Mouse (Mus musculus): ENCODE data around the gene Xkrx. TPM values are rescaled to one million over a fixed set of nuclear protein-coding genes. Genes with fewer than 3 reads are reported as not detected.
A peak's percentile ranks its signal among the peaks of the same experiment; 100 is the strongest.

The Xkrx gene
- polyA plus RNA-seq, 1 experiment from 2014 or later, result 0.21 TPM

DNA sequence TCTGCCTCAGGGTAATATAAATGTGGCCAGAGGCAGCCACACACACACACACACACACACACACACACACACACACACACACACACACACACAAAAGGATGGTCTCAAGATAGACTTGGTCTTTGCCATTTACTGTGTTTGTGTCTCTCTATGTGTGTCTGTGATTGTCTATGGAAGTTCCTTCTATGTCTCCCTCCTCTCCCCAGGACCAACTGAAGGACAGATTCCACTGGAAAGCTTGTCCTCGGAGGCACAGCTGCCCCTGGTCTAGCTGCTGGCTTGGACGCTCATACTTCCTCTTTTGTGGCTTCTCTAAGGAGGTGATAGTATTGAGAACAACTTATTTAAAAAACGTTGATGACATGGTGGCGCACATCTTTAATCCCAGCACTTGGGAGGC is 1.6 kb upstream of the Xkrx start:
- no peak for ATAC-seq (replicated peaks; ENCODE audit: low FRiP score, low read depth)
- TF ChIP-seq CTCF (IDR thresholded peaks at IDR 0.05; ENCODE audit: low read depth), result no peak
- Histone ChIP-seq H3K36me3 (ENCODE audit: insufficient read depth, low read length) (no peaks in the 10 kb centered on the region), H3K27ac (no peak overlapping the region), H3K4me1 (replicated peaks; ENCODE audit: insufficient read depth, low read length) (no peaks in the 10 kb centered on the region), H3K27me3 (ENCODE audit: insufficient read depth, low read length) (no peaks in the 10 kb centered on the region), H3K4me2 (ENCODE audit: low read length) (no peak overlapping the region), H3K9ac (ENCODE audit: low read depth, low read length) (no peak overlapping the region), H3K4me3 (replicated peaks; ENCODE audit: low read depth, low read length) (no peak overlapping the region), H3K9me3 (replicated peaks; ENCODE audit: low read length) (no peaks in the 10 kb centered on the region)
- 54% methylated on average over 4 of the region's 4 CpGs for WGBS
- no peak for DNase-seq (ENCODE audit: low spot score)

DNA sequence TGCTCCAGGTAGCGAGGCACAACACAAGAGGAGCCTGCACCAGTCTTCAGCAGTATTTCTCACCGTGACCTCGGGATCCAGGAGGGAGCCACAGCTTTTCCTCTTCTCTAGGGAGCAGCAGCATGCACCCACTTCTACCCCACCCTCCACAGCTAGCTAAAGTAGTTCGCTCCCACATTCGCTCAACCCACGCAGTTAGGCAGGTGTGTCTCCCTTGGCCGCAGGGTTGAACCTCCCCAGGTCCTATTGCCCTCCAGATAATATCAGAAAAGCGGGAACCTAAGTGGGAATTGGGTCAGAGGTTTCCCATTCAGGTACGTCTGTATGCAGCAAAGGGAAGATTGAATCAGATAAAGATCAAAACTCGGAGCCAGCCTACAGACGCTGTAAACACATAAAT is 950 bp upstream of the Xkrx start:
- no peaks in the 10 kb centered on the region for H3K4me1 ChIP-seq (replicated peaks; ENCODE audit: insufficient read depth, low read length)
- H3K27me3 ChIP-seq (ENCODE audit: insufficient read depth, low read length), result no peaks in the 10 kb centered on the region
- H3K36me3 ChIP-seq (ENCODE audit: insufficient read depth, low read length), result no peaks in the 10 kb centered on the region
- H3K4me2 ChIP-seq (ENCODE audit: low read length), result peak overlapping the region; percentile 46
- 21% methylated on average over 11 of the region's 11 CpGs for WGBS
- no peak overlapping the region for H3K27ac ChIP-seq
- no peaks in the 10 kb centered on the region for H3K9me3 ChIP-seq (replicated peaks; ENCODE audit: low read length)
- DNase-seq (ENCODE audit: low spot score) (no peak), ATAC-seq (replicated peaks; ENCODE audit: low FRiP score, low read depth) (no peak)
- no peak for TF ChIP-seq CTCF (IDR thresholded peaks at IDR 0.05; ENCODE audit: low read depth)
- no peak overlapping the region for H3K9ac ChIP-seq (ENCODE audit: low read depth, low read length)
- no peak overlapping the region for H3K4me3 ChIP-seq (replicated peaks; ENCODE audit: low read depth, low read length)

DNA sequence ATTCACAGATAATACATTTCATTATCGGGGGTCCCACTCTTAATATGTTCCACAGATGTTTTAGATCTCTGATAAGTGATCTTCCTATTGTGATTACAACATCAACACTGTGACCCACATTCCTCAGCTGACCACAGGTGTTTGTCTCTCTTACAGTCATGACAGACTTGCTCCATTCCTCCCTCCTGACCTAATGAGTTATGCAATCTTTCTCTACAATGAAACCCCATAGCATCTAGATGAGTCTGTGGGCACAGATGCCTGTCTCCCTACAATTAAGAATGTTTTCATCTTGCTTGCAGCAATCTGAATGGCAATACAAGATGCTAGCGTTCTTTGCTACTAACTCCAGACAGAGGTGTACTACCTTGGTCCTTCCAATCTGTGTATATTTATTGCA is 1.4 kb downstream of the Xkrx start:
- WGBS, result 84% methylated on average over 2 of the region's 2 CpGs

GRCm38 (mm10) chrX:134158151-134158550 is 3.7 kb downstream of the Xkrx start:
- Histone ChIP-seq H3K27me3 (ENCODE audit: insufficient read depth, low read length) (no peaks in the 10 kb centered on the region), H3K9ac (ENCODE audit: low read depth, low read length) (no peak overlapping the region), H3K9me3 (replicated peaks; ENCODE audit: low read length) (no peaks in the 10 kb centered on the region), H3K4me2 (ENCODE audit: low read length) (no peak overlapping the region), H3K4me1 (replicated peaks; ENCODE audit: insufficient read depth, low read length) (no peaks in the 10 kb centered on the region), H3K36me3 (ENCODE audit: insufficient read depth, low read length) (no peaks in the 10 kb centered on the region), H3K27ac (no peak overlapping the region), H3K4me3 (replicated peaks; ENCODE audit: low read depth, low read length) (no peak overlapping the region)
- no peak for DNase-seq (ENCODE audit: low spot score)
- TF ChIP-seq CTCF (IDR thresholded peaks at IDR 0.05; ENCODE audit: low read depth), result no peak
- WGBS, result 40% methylated on average over 7 of the region's 7 CpGs
- ATAC-seq (replicated peaks; ENCODE audit: low FRiP score, low read depth), result no peak

More for the DNA sequence above, 1.4 kb downstream of the Xkrx start:
- Histone ChIP-seq H3K9me3 (replicated peaks; ENCODE audit: low read length) (no peaks in the 10 kb centered on the region), H3K4me1 (replicated peaks; ENCODE audit: insufficient read depth, low read length) (no peaks in the 10 kb centered on the region), H3K36me3 (ENCODE audit: insufficient read depth, low read length) (no peaks in the 10 kb centered on the region), H3K27me3 (ENCODE audit: insufficient read depth, low read length) (no peaks in the 10 kb centered on the region), H3K4me2 (ENCODE audit: low read length) (no peak overlapping the region), H3K9ac (ENCODE audit: low read depth, low read length) (no peak overlapping the region), H3K27ac (no peak overlapping the region), H3K4me3 (replicated peaks; ENCODE audit: low read depth, low read length) (no peak overlapping the region)
- ATAC-seq (replicated peaks; ENCODE audit: low FRiP score, low read depth), result no peak
- no peak for DNase-seq (ENCODE audit: low spot score)
- no peak for TF ChIP-seq CTCF (IDR thresholded peaks at IDR 0.05; ENCODE audit: low read depth)

- no peaks in the 10 kb centered on the region for H3K4me1 ChIP-seq (replicated peaks; ENCODE audit: insufficient read depth, low read length)
- TF ChIP-seq CTCF (IDR thresholded peaks at IDR 0.05; ENCODE audit: low read depth), result no peak
- 88% methylated on average over 4 of the region's 4 CpGs for WGBS
Observed at GRCm38 (mm10) chrX:134141986-134142385, 19.9 kb downstream of the Xkrx start.

GRCm38 (mm10) chrX:134141551-134141950 is 20.3 kb downstream of the Xkrx start:
- Histone ChIP-seq H3K4me2 (ENCODE audit: low read length) (no peak overlapping the region), H3K36me3 (ENCODE audit: insufficient read depth, low read length) (no peaks in the 10 kb centered on the region), H3K27me3 (ENCODE audit: insufficient read depth, low read length) (no peaks in the 10 kb centered on the region), H3K27ac (no peak overlapping the region), H3K4me1 (replicated peaks; ENCODE audit: insufficient read depth, low read length) (no peaks in the 10 kb centered on the region), H3K9me3 (replicated peaks; ENCODE audit: low read length) (no peaks in the 10 kb centered on the region), H3K9ac (ENCODE audit: low read depth, low read length) (no peak overlapping the region), H3K4me3 (replicated peaks; ENCODE audit: low read depth, low read length) (no peak overlapping the region)
- WGBS, result 68% methylated on average over 1 of the region's 1 CpGs
- TF ChIP-seq CTCF (IDR thresholded peaks at IDR 0.05; ENCODE audit: low read depth), result no peak
- DNase-seq (ENCODE audit: low spot score) (no peak), ATAC-seq (replicated peaks; ENCODE audit: low FRiP score, low read depth) (no peak)

More at GRCm38 (mm10) chrX:134141986-134142385, 19.9 kb downstream of the Xkrx start:
- Histone ChIP-seq H3K4me2 (ENCODE audit: low read length) (no peak overlapping the region), H3K27me3 (ENCODE audit: insufficient read depth, low read length) (no peaks in the 10 kb centered on the region), H3K9me3 (replicated peaks; ENCODE audit: low read length) (no peaks in the 10 kb centered on the region), H3K36me3 (ENCODE audit: insufficient read depth, low read length) (no peaks in the 10 kb centered on the region), H3K4me3 (replicated peaks; ENCODE audit: low read depth, low read length) (no peak overlapping the region), H3K27ac (no peak overlapping the region), H3K9ac (ENCODE audit: low read depth, low read length) (no peak overlapping the region)
- ATAC-seq (replicated peaks; ENCODE audit: low FRiP score, low read depth), result no peak
- no peak for DNase-seq (ENCODE audit: low spot score)

- Histone ChIP-seq H3K9ac (ENCODE audit: low read depth, low read length) (no peak overlapping the region), H3K9me3 (replicated peaks; ENCODE audit: low read length) (no peaks in the 10 kb centered on the region), H3K36me3 (ENCODE audit: insufficient read depth, low read length) (no peaks in the 10 kb centered on the region), H3K27ac (no peak overlapping the region), H3K27me3 (ENCODE audit: insufficient read depth, low read length) (no peaks in the 10 kb centered on the region), H3K4me1 (replicated peaks; ENCODE audit: insufficient read depth, low read length) (no peaks in the 10 kb centered on the region), H3K4me3 (replicated peaks; ENCODE audit: low read depth, low read length) (no peak overlapping the region), H3K4me2 (ENCODE audit: low read length) (no peak overlapping the region)
- ATAC-seq (replicated peaks; ENCODE audit: low FRiP score, low read depth) (no peak), DNase-seq (ENCODE audit: low spot score) (no peak)
- 84% methylated on average over 6 of the region's 6 CpGs for WGBS
- no peak for TF ChIP-seq CTCF (IDR thresholded peaks at IDR 0.05; ENCODE audit: low read depth)
Observed at GRCm38 (mm10) chrX:134140024-134140423, 21.9 kb downstream of the Xkrx start.

All from kidney, postnatal 0 days (tissue).